ENCODE assay signal across 9 mouse cellular contexts in genomic region chr14:51266113-51266512, GRCm38 (mm10). TPM values are rescaled to one million over a fixed set of nuclear protein-coding genes. Genes with fewer than 3 reads are reported as not detected.
DNase-seq lines count a peak whose midpoint lies in the region; ATAC-seq and TF ChIP-seq lines count a peak whose summit lies in the region.
"Had no signal": no experiment of that assay in that cellular context is flagged by ENCODE, and none has a peak within 500 bp of the region (broad histone marks: within the 10 kb centered on the region; RNA-seq: fewer than 3 reads in every experiment).

No protein-coding gene starts in this region.

- TF ChIP-seq RAD21 in CH12.LX (IDR thresholded peaks at IDR 0.05; ENCODE audit: low read depth, low read length), result peak; percentile 87

- TF ChIP-seq CTCF in CH12.LX (conservative IDR thresholded peaks at IDR 0.05 in 1 of 2, IDR thresholded peaks at IDR 0.05 in 1 of 2; ENCODE audit: low read depth in 2 of 2, low read length in 2 of 2), result peak; percentile 68 to 91
- TF ChIP-seq CTCF in stomach, postnatal 0 days (IDR thresholded peaks at IDR 0.05; ENCODE audit: low read depth), result peak; percentile 95

- ATAC-seq in heart, embryonic 15.5 days (replicated peaks; ENCODE audit: insufficient number of reproducible peaks, insufficient read depth, low FRiP score, low read depth), result peak; percentile 83; the same call in 1 of the 2 replicates
- peak; percentile 68; the same call in 1 of the 2 replicates for ATAC-seq in liver, embryonic 12.5 days
- ATAC-seq in neural tube, embryonic 13.5 days (ENCODE audit: low read depth), result peak; percentile 85
- peak; percentile 84 for ATAC-seq in stomach, postnatal 0 days (ENCODE audit: low FRiP score, low TSS enrichment)

- in situ Hi-C loops in CH12.LX (cut with MboI; ENCODE audit: low pct_ligation_motif_present, low pct_unique_long_range_greater_than_20kb, low sequenced_read_pairs), result loop anchor here (5.0 to 25.0 kb wide), 2 partner anchors 164 to 454 kb away; partner anchors contain the start of genes Ccnb1ip1 and Parp2

- no peaks in the 10 kb centered on the region for H3K27me3 ChIP-seq in CH12.LX (replicated peaks)
- no peaks in the 10 kb centered on the region for H3K27me3 ChIP-seq in forebrain, embryonic 10.5 days (ENCODE audit: poor library complexity, severe bottlenecking)
- no peaks in the 10 kb centered on the region for H3K27me3 ChIP-seq in heart, embryonic 15.5 days
- H3K27me3 ChIP-seq in liver, embryonic 12.5 days (replicated peaks), result no peaks in the 10 kb centered on the region
- no peaks in the 10 kb centered on the region for H3K27me3 ChIP-seq in neural tube, embryonic 13.5 days
- H3K27me3 ChIP-seq in stomach, postnatal 0 days (ENCODE audit: control insufficient read depth, insufficient read depth, low read length), result no peaks in the 10 kb centered on the region

- H3K9me3 ChIP-seq in CH12.LX (replicated peaks; ENCODE audit: low read length), result no peaks in the 10 kb centered on the region
- no peaks in the 10 kb centered on the region for H3K9me3 ChIP-seq in forebrain, embryonic 10.5 days
- H3K9me3 ChIP-seq in heart, embryonic 15.5 days (replicated peaks), result no peaks in the 10 kb centered on the region
- no peaks in the 10 kb centered on the region for H3K9me3 ChIP-seq in liver, embryonic 12.5 days (replicated peaks)
- H3K9me3 ChIP-seq in neural tube, embryonic 13.5 days, result no peaks in the 10 kb centered on the region
- no peaks in the 10 kb centered on the region for H3K9me3 ChIP-seq in stomach, postnatal 0 days (ENCODE audit: control insufficient read depth, low read length)

- 6% methylated on average over 9 of the region's 9 CpGs for WGBS in forebrain, embryonic 10.5 days
- 3% methylated on average over 9 of the region's 9 CpGs for WGBS in heart, embryonic 15.5 days
- WGBS in liver, embryonic 12.5 days (ENCODE audit: insufficient replicate concordance), result 7% methylated on average over 9 of the region's 9 CpGs
- 11% methylated on average over 9 of the region's 9 CpGs for WGBS in neural tube, embryonic 13.5 days
- 5% methylated on average over 9 of the region's 9 CpGs for WGBS in stomach, postnatal 0 days

- peak overlapping the region; percentile 50; the same call in 1 of the 2 replicates for H3K4me2 ChIP-seq in CH12.LX (ENCODE audit: insufficient read depth, low read depth, poor library complexity, severe bottlenecking)
- peak overlapping the region; percentile 52 for H3K4me2 ChIP-seq in heart, embryonic 15.5 days
- no peak overlapping the region for H3K4me2 ChIP-seq in liver, embryonic 12.5 days
- H3K4me2 ChIP-seq in neural tube, embryonic 13.5 days, result peak overlapping the region; percentile 38
- H3K4me2 ChIP-seq in stomach, postnatal 0 days (replicated peaks; ENCODE audit: low read depth), result peak overlapping the region; percentile 41; the same call in 1 of the 2 replicates

- DNase-seq in CH12.LX (ENCODE audit: extremely low read depth), result peak; percentile 84
- DNase-seq in c-Kit-positive CD71-negative TER-119-negative erythroid progenitor cells, embryonic 14.5 days (ENCODE audit: low read depth), result peak; percentile 40
- DNase-seq in forebrain, embryonic 10.5 days (ENCODE audit: extremely low spot score, low spot score), result peak; percentile 83
- peak; percentile 70 to 77 for DNase-seq in kidney, postnatal 25 days
- peak; percentile 92 for DNase-seq in stomach, postnatal 0 days (ENCODE audit: low spot score)

- no peaks in the 10 kb centered on the region for H3K79me2 ChIP-seq in CH12.LX (replicated peaks; ENCODE audit: control insufficient read depth, extremely low read depth, insufficient read depth, poor library complexity, severe bottlenecking)

- H3K27ac ChIP-seq in CH12.LX (ENCODE audit: insufficient read depth, low read depth), result no peak overlapping the region
- H3K27ac ChIP-seq in forebrain, embryonic 10.5 days, result no peak overlapping the region
- peak overlapping the region; percentile 80 for H3K27ac ChIP-seq in heart, embryonic 15.5 days
- no peak overlapping the region for H3K27ac ChIP-seq in liver, embryonic 12.5 days
- H3K27ac ChIP-seq in neural tube, embryonic 13.5 days (replicated peaks), result no peak overlapping the region
- no peak overlapping the region for H3K27ac ChIP-seq in stomach, postnatal 0 days (replicated peaks)

- peaks cover 5 to 16% of the 10 kb centered on the region in 2 experiments; a peak in 3 of 4 replicates for H3K4me1 ChIP-seq in CH12.LX (ENCODE audit: control insufficient read depth in 1 of 2, insufficient read depth in 2 of 2)
- no peaks in the 10 kb centered on the region for H3K4me1 ChIP-seq in forebrain, embryonic 10.5 days
- H3K4me1 ChIP-seq in heart, embryonic 15.5 days (replicated peaks), result peaks cover 5% of the 10 kb centered on the region
- H3K4me1 ChIP-seq in liver, embryonic 12.5 days, result no peaks in the 10 kb centered on the region
- no peaks in the 10 kb centered on the region for H3K4me1 ChIP-seq in neural tube, embryonic 13.5 days (replicated peaks)
- H3K4me1 ChIP-seq in stomach, postnatal 0 days (replicated peaks; ENCODE audit: control insufficient read depth, insufficient read depth), result no peaks in the 10 kb centered on the region

- peak overlapping the region; percentile 63; the same call in 1 of the 2 replicates for H3K9ac ChIP-seq in CH12.LX (ENCODE audit: insufficient read depth, low read depth)
- peak overlapping the region; percentile 31 for H3K9ac ChIP-seq in heart, embryonic 15.5 days
- H3K9ac ChIP-seq in liver, embryonic 12.5 days, result no peak overlapping the region
- H3K9ac ChIP-seq in neural tube, embryonic 13.5 days, result no peak overlapping the region
- no peak overlapping the region for H3K9ac ChIP-seq in stomach, postnatal 0 days (ENCODE audit: low read length)

- H3K36me3 ChIP-seq in CH12.LX (replicated peaks in 1 of 2; ENCODE audit: control insufficient read depth in 1 of 2, insufficient read depth in 1 of 2, low read length in 1 of 2), result no peaks in the 10 kb centered on the region
- no peaks in the 10 kb centered on the region for H3K36me3 ChIP-seq in forebrain, embryonic 10.5 days (replicated peaks)
- no peaks in the 10 kb centered on the region for H3K36me3 ChIP-seq in heart, embryonic 15.5 days
- no peaks in the 10 kb centered on the region for H3K36me3 ChIP-seq in liver, embryonic 12.5 days
- H3K36me3 ChIP-seq in neural tube, embryonic 13.5 days, result no peaks in the 10 kb centered on the region
- H3K36me3 ChIP-seq in stomach, postnatal 0 days (ENCODE audit: control insufficient read depth, insufficient read depth, low read length), result no peaks in the 10 kb centered on the region

- TF ChIP-seq EP300 in CH12.LX (IDR thresholded peaks at IDR 0.05; ENCODE audit: low read length), result no peak
- TF ChIP-seq EP300 in stomach, postnatal 0 days (optimal IDR thresholded peaks at IDR 0.05), result no peak

- dilution Hi-C loops in CH12.LX (cut with MboI; ENCODE audit: extremely low pct_ligation_motif_present, extremely low pct_unique_long_range_greater_than_20kb, low sequenced_read_pairs), result no loop called here

- H3K4me3 ChIP-seq in CH12.LX (replicated peaks in 1 of 3; ENCODE audit: low read depth in 2 of 3, low read length in 2 of 3, poor library complexity in 1 of 3), result no peak overlapping the region
- H3K4me3 ChIP-seq in forebrain, embryonic 10.5 days, result no peak overlapping the region
- H3K4me3 ChIP-seq in heart, embryonic 15.5 days, result peak overlapping the region; percentile 11; the same call in 1 of the 2 replicates
- H3K4me3 ChIP-seq in liver, embryonic 12.5 days, result no peak overlapping the region
- no peak overlapping the region for H3K4me3 ChIP-seq in neural tube, embryonic 13.5 days
- H3K4me3 ChIP-seq in stomach, postnatal 0 days (ENCODE audit: low read depth, low read length), result no peak overlapping the region
- H3K4me3 ChIP-seq: erythroblast, embryonic 14.5 days had no signal

- no peak for TF ChIP-seq POLR2A in CH12.LX (IDR thresholded peaks at IDR 0.05; ENCODE audit: low read depth, low read length)

TF ChIP-seq in CH12.LX, 34 proteins besides CTCF, POLR2A, EP300 and RAD21:
- peak; percentile 66; the same call in 1 of the 2 replicates for TF ChIP-seq MAX (IDR thresholded peaks at IDR 0.05; ENCODE audit: low read length)
- TF ChIP-seq KAT2A (IDR thresholded peaks at IDR 0.05; ENCODE audit: insufficient replicate concordance, low read length), result no peak
- peak; percentile 29; the same call in 1 of the 2 replicates for TF ChIP-seq IRF4 (IDR thresholded peaks at IDR 0.05; ENCODE audit: low read depth, low read length)
- 0 out of 2 replicates have a peak, but pooled peaks have one; percentile 30 for TF ChIP-seq MEF2A (IDR thresholded peaks at IDR 0.05; ENCODE audit: borderline replicate concordance, low read depth, low read length)
- TF ChIP-seq ZC3H11A (IDR thresholded peaks at IDR 0.05; ENCODE audit: low read depth, low read length), result peak; percentile 73
- TF ChIP-seq MXI1 (IDR thresholded peaks at IDR 0.05; ENCODE audit: low read depth, low read length), result 0 out of 2 replicates have a peak, but pooled peaks have one; percentile 39
- peak; percentile 89 for TF ChIP-seq MYC (IDR thresholded peaks at IDR 0.05; ENCODE audit: low read depth, low read length)
- no peak for TF ChIP-seq USF1 (IDR thresholded peaks at IDR 0.05; ENCODE audit: low read depth, low read length)
- TF ChIP-seq SMC3 (IDR thresholded peaks at IDR 0.05; ENCODE audit: low read depth, low read length), result peak; percentile 97

RNA-seq across cellular contexts. Expression of gene Rnase2a, which starts 10.2 kb away (rescaled TPM):
- total RNA-seq in CH12.LX (2012; rRNA removed) (not detected in 2 replicates), CH12.LX (2014; rRNA removed) (not detected in 2 replicates)
- not detected in 2 replicates for polyA plus RNA-seq in CH12.LX (2012; ENCODE audit: insufficient read length, low read depth)
- polyA plus RNA-seq in forebrain, embryonic 10.5 days (2016; fragmentation: Nextera tagmentation; extraction: Ambion mirVana), result not detected in 2 replicates
- polyA plus RNA-seq in heart, embryonic 15.5 days (2015; fragmentation: Nextera tagmentation; extraction: Ambion mirVana), result not detected in 2 replicates
- polyA plus RNA-seq in liver, embryonic 12.5 days (2016; fragmentation: Nextera tagmentation; extraction: Ambion mirVana), result not detected in 2 replicates
- polyA plus RNA-seq in neural tube, embryonic 13.5 days (2015; fragmentation: Nextera tagmentation; extraction: Ambion mirVana), result not detected in 2 replicates
- polyA plus RNA-seq in stomach, postnatal 0 days (2015; fragmentation: Nextera tagmentation; extraction: Ambion mirVana), result not detected in 2 replicates
- polyA plus RNA-seq: erythroblast, embryonic 14.5 days had no signal

Comparison
In these comparisons a context has a peak if more than half of its experiments do, and no peak if none do; other contexts are left out.
1. DNase-seq: peak in every context shown above with its lines; median percentile 92 in stomach, postnatal 0 days; 84 in CH12.LX; 83 in forebrain, embryonic 10.5 days; 74 in kidney, postnatal 25 days; 40 in c-Kit-positive CD71-negative TER-119-negative erythroid progenitor cells, embryonic 14.5 days.
2. H3K9ac ChIP-seq: peak in CH12.LX (single experiment) and heart, embryonic 15.5 days (single experiment); none in liver, embryonic 12.5 days (single experiment), neural tube, embryonic 13.5 days (single experiment) and stomach, postnatal 0 days (single experiment).
3. Peak in every context shown above with its lines, with median percentiles within 50 percentile points of each other: ATAC-seq.